Comparison of ENCODE assay signal across 9 mouse cellular contexts in the genomic region with DNA sequence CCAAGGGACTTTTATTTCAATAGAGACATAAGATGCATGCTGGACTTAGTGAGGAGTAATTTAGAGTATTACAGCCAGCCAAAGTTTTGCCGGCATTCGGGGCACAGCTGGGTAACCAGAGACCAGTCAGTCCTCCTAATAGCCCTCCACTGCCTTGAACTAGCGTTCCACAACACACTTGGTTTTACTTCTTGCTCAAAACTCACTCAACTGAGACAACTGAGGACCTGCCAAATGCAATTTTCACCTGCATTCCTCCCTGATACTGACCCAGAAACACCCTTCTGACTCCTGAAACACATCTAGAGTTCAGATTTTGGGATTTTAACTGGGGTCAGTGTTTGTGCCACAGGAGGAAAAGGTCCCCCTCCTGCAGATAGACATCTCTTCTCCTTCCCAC. TPM values are rescaled to one million over a fixed set of nuclear protein-coding genes. Genes with fewer than 3 reads are reported as not detected.
A peak's percentile ranks its signal among the peaks of the same experiment; 100 is the strongest.
DNase-seq lines count a peak whose midpoint lies in the region; ATAC-seq and TF ChIP-seq lines count a peak whose summit lies in the region.
"Had no signal": no experiment of that assay in that cellular context is flagged by ENCODE, and none has a peak within 500 bp of the region (broad histone marks: within the 10 kb centered on the region; RNA-seq: fewer than 3 reads in every experiment).

No protein-coding gene starts in this region.

- 56% methylated on average over 3 of the region's 3 CpGs for WGBS in thymus, adult 2 months
- 42% methylated on average over 3 of the region's 3 CpGs for WGBS in liver, embryonic 13.5 days (ENCODE audit: insufficient replicate concordance)

- peak overlapping the region; percentile 70 for H3K4me2 ChIP-seq in liver, embryonic 13.5 days

- peaks cover 19% of the 10 kb centered on the region for H3K4me1 ChIP-seq in thymus, adult 2 months (replicated peaks; ENCODE audit: control insufficient read depth, insufficient read depth, low read length)
- peaks cover 15% of the 10 kb centered on the region for H3K4me1 ChIP-seq in liver, embryonic 13.5 days (replicated peaks)

- peak; percentile 18 for DNase-seq in CD4-positive, CD25-positive, alpha-beta regulatory T cell, adult 2 months (ENCODE audit: low read depth, low spot score)
- no peak for DNase-seq in thymus, adult 2 months
- DNase-seq in thymus, postnatal 0 days (ENCODE audit: low spot score) = no peak
- no peak for DNase-seq in liver, embryonic 13.5 days
- DNase-seq in right cerebral cortex, adult 18-20 months = no peak

- H3K9me3 ChIP-seq in liver, embryonic 13.5 days (replicated peaks) = no peaks in the 10 kb centered on the region
- H3K9me3 ChIP-seq: heart, embryonic 10.5 days had no signal

- no peak overlapping the region for H3K9ac ChIP-seq in liver, embryonic 13.5 days

- no peaks in the 10 kb centered on the region for H3K36me3 ChIP-seq in thymus, adult 2 months (ENCODE audit: control insufficient read depth, insufficient read depth, low read length)
- H3K36me3 ChIP-seq in liver, embryonic 13.5 days = no peaks in the 10 kb centered on the region
- H3K36me3 ChIP-seq: heart, embryonic 10.5 days had no signal

- no peaks in the 10 kb centered on the region for H3K27me3 ChIP-seq in thymus, adult 2 months (ENCODE audit: control insufficient read depth, insufficient read depth, low read length)
- peaks cover 68% of the 10 kb centered on the region for H3K27me3 ChIP-seq in liver, embryonic 13.5 days

- TF ChIP-seq POLR2A in thymus, adult 2 months (IDR thresholded peaks at IDR 0.05; ENCODE audit: control insufficient read depth, extremely low read depth, insufficient read depth, low read length, poor library complexity) = no peak

- no peak for ATAC-seq in CD4-positive, CD25-positive, alpha-beta regulatory T cell, adult 4 months
- no peak for ATAC-seq in liver, embryonic 13.5 days (ENCODE audit: low read depth)
- no peak for ATAC-seq in erythroid progenitor cell, adult 5-6 weeks (replicated peaks; ENCODE audit: low FRiP score, poor library complexity, severe bottlenecking)
- no peak for ATAC-seq in megakaryocyte-erythroid progenitor cell, adult 5-6 weeks (replicated peaks; ENCODE audit: low FRiP score, low TSS enrichment, poor library complexity, severe bottlenecking)

- peak overlapping the region; percentile 70; the same call in 1 of the 2 replicates for H3K27ac ChIP-seq in thymus, adult 2 months (ENCODE audit: control insufficient read depth, insufficient read depth, low read length)
- H3K27ac ChIP-seq in liver, embryonic 13.5 days = no peak overlapping the region

- H3K4me3 ChIP-seq in thymus, adult 2 months (ENCODE audit: control insufficient read depth, insufficient read depth, low read length) = peak overlapping the region; percentile 33
- peak overlapping the region; percentile 60 for H3K4me3 ChIP-seq in liver, embryonic 13.5 days (replicated peaks)

- no peak for TF ChIP-seq CTCF in thymus, adult 2 months (IDR thresholded peaks at IDR 0.05; ENCODE audit: borderline replicate concordance, control insufficient read depth, extremely low read depth, insufficient read depth, low read length, poor library complexity)

RNA-seq across cellular contexts. Expression of gene Faah, which starts 1.3 kb away (rescaled TPM):
- polyA plus RNA-seq in CD4-positive, CD25-positive, alpha-beta regulatory T cell, adult 4 months (2017; shearing (Covaris generic)) = 10 to 100 TPM; 48.1 to 85.6 TPM
- polyA plus RNA-seq in thymus, adult 2 months (2012; rRNA removed) = 77.2 and 88.1 TPM in 2 replicates
- 3.9 and 4.7 TPM in 2 replicates for polyA plus RNA-seq in thymus, postnatal 0 days (2015; fragmentation: Nextera tagmentation; extraction: Ambion mirVana)
- polyA plus RNA-seq in liver, embryonic 13.5 days (2015; fragmentation: Nextera tagmentation; extraction: Ambion mirVana) = 4.9 and 5.1 TPM in 2 replicates
- 0.84 TPM in 1 of 2 replicates, not detected in the other for total RNA-seq in erythroid progenitor cell, adult 5-6 weeks (2015; ENCODE audit: low replicate concordance)
- total RNA-seq in erythroid progenitor cell, adult 5-6 weeks (2017; ENCODE audit: low replicate concordance) = 0.64 TPM in 1 of 2 replicates, not detected in the other
- 1.4 and 5.0 TPM in 2 replicates for total RNA-seq in megakaryocyte-erythroid progenitor cell, adult 5-6 weeks (2014; fragmentation: Nextera tagmentation)
- 0.85 and 2.3 TPM in 2 replicates for total RNA-seq in megakaryocyte-erythroid progenitor cell, adult 5-6 weeks (2017)

RNA-seq across cellular contexts. Expression of gene Nsun4, which starts 37.3 kb away (rescaled TPM):
- polyA plus RNA-seq in CD4-positive, CD25-positive, alpha-beta regulatory T cell, adult 4 months (2017; shearing (Covaris generic)) = 10 to 100 TPM; 24.1 to 32.9 TPM
- polyA plus RNA-seq in thymus, adult 2 months (2012; rRNA removed) = 15.9 and 19.1 TPM in 2 replicates
- polyA plus RNA-seq in thymus, postnatal 0 days (2015; fragmentation: Nextera tagmentation; extraction: Ambion mirVana) = 17.9 and 18.6 TPM in 2 replicates
- polyA plus RNA-seq in liver, embryonic 13.5 days (2015; fragmentation: Nextera tagmentation; extraction: Ambion mirVana) = 9.4 and 11.2 TPM in 2 replicates
- total RNA-seq in erythroid progenitor cell, adult 5-6 weeks (2015; ENCODE audit: low replicate concordance) = 0.84 and 3.6 TPM in 2 replicates
- 1.4 and 2.1 TPM in 2 replicates for total RNA-seq in erythroid progenitor cell, adult 5-6 weeks (2017; ENCODE audit: low replicate concordance)
- total RNA-seq in megakaryocyte-erythroid progenitor cell, adult 5-6 weeks (2014; fragmentation: Nextera tagmentation) = 11.5 and 12.5 TPM in 2 replicates
- 11.2 and 12.5 TPM in 2 replicates for total RNA-seq in megakaryocyte-erythroid progenitor cell, adult 5-6 weeks (2017)

RNA-seq across cellular contexts. Expression of gene Uqcrh, which starts 58.5 kb away (rescaled TPM):
- polyA plus RNA-seq in CD4-positive, CD25-positive, alpha-beta regulatory T cell, adult 4 months (2017; shearing (Covaris generic)) = 100 to 1,000 TPM; 779 to 910 TPM
- 133 and 213 TPM in 2 replicates for polyA plus RNA-seq in thymus, adult 2 months (2012; rRNA removed)
- 652 and 689 TPM in 2 replicates for polyA plus RNA-seq in thymus, postnatal 0 days (2015; fragmentation: Nextera tagmentation; extraction: Ambion mirVana)
- polyA plus RNA-seq in liver, embryonic 13.5 days (2015; fragmentation: Nextera tagmentation; extraction: Ambion mirVana) = 366 and 368 TPM in 2 replicates
- total RNA-seq in erythroid progenitor cell, adult 5-6 weeks (2015; ENCODE audit: low replicate concordance) = 302 and 380 TPM in 2 replicates
- 113 and 237 TPM in 2 replicates for total RNA-seq in erythroid progenitor cell, adult 5-6 weeks (2017; ENCODE audit: low replicate concordance)
- total RNA-seq in megakaryocyte-erythroid progenitor cell, adult 5-6 weeks (2014; fragmentation: Nextera tagmentation) = 1,038 and 1,202 TPM in 2 replicates
- total RNA-seq in megakaryocyte-erythroid progenitor cell, adult 5-6 weeks (2017) = 483 and 550 TPM in 2 replicates

RNA-seq across cellular contexts. Expression of gene Lrrc41, which starts 58.7 kb away (rescaled TPM):
- polyA plus RNA-seq in CD4-positive, CD25-positive, alpha-beta regulatory T cell, adult 4 months (2017; shearing (Covaris generic)) = 10 to 100 TPM; 15.7 to 21.8 TPM
- polyA plus RNA-seq in thymus, adult 2 months (2012; rRNA removed) = 66.1 and 67.1 TPM in 2 replicates
- polyA plus RNA-seq in thymus, postnatal 0 days (2015; fragmentation: Nextera tagmentation; extraction: Ambion mirVana) = 41.6 and 42.1 TPM in 2 replicates
- polyA plus RNA-seq in liver, embryonic 13.5 days (2015; fragmentation: Nextera tagmentation; extraction: Ambion mirVana) = 28.5 and 32.5 TPM in 2 replicates
- total RNA-seq in erythroid progenitor cell, adult 5-6 weeks (2015; ENCODE audit: low replicate concordance) = 8.3 and 9.2 TPM in 2 replicates
- total RNA-seq in erythroid progenitor cell, adult 5-6 weeks (2017; ENCODE audit: low replicate concordance) = 5.4 and 11.9 TPM in 2 replicates
- 29.8 and 30.8 TPM in 2 replicates for total RNA-seq in megakaryocyte-erythroid progenitor cell, adult 5-6 weeks (2014; fragmentation: Nextera tagmentation)
- 16.4 and 20.6 TPM in 2 replicates for total RNA-seq in megakaryocyte-erythroid progenitor cell, adult 5-6 weeks (2017)
